Mouse (Mus musculus) embryonic stem cell, embryonic (primary cell): ENCODE results near the gene Spc25.

ENCODE experiments used
- CTCF ChIA-PET, 4 experiments: fragments of 300-600 bp in 2 of 4; fragments of 350-600 bp in 2 of 4; sonication (Branson Sonifier 250); formaldehyde crosslinking; loops; one replicate each; lab custom pipeline; 2022; ENCODE audit warnings: inconsistent platforms in 2 of 4; lab: Charles Lee
- POLR2A ChIA-PET, 4 experiments: fragments of 300-600 bp in 2 of 4; fragments of 350-600 bp in 2 of 4; sonication (Branson Sonifier 250); formaldehyde crosslinking; loops; one replicate each; lab custom pipeline; 2022; ENCODE audit warnings: antibody characterized with exemption in 4 of 4, inconsistent platforms in 1 of 4; lab: Charles Lee

Spc25 gene

DNA sequence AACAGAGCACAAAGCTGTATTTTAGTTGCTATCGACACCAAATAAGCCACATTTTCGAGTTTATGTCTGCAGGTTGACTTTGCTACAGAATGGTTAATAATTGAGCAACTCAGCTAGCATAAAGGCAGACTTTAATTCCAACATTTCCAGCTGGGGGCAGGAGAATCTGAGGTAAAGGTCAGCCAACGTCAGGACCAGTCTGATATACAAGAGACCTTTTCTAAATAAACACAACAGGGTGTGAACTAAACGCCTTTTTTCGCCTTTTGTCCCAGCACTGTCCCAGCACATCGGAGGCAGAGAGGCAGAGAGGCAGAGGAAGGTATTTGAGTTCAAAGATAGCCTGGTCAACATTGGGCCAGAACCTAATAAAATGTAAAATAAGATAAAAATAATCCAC lies 809 bp downstream of the Spc25 start:
- POLR2A ChIA-PET, result interaction anchor here in 2 of 4 experiments (0.6 to 2.5 kb wide), 7 partner anchors 11 to 155 kb away, joined by 3 to 10 read pairs (median 4); no protein-coding TSS in a partner anchor
- CTCF ChIA-PET, result no interaction called here

DNA sequence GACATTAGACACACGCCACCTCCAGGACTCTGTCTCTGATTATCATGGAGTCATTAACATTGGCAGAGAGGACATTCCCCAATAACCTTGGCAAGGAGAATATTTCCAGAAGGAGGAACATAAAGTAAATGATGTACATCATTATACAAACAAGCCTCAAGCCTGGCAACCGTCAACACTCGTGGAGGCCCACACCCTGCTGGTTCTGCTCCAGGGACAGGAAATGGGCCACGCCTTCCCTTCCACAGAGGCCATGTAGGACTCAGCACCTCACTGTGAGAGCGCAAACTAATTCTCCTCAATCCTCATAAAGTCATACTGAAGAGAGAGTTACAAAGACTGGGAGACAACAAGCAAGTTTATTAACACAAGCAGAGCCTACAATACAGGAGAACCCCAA lies 12.4 kb downstream of the Spc25 start:
- ChIA-PET POLR2A (interaction anchor here (0.6 to 2.2 kb wide), 6 partner anchors 9 to 79 kb away, joined by 3 to 7 read pairs (median 4); no protein-coding TSS in a partner anchor), CTCF (no interaction called here)

DNA sequence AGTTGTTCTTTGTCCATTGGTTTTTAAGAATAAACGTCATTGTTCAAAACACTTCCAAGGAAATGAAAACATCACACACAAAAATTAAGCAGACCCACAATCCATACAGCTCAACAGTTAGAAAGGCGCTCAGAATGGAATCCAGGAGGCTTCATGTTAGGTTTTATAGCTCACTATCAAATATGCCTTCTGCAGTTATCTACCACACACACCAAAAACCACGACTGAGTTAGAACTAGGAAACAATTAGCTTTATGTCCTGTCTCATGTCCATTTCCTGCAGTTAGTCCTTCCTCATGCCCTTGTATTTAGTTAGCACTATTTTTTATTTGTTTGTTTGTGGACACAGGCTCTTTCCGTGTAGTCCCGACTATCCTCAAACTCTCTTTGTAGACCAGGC lies 14.9 kb downstream of the Spc25 start:
- CTCF ChIA-PET, result no interaction called here
- POLR2A ChIA-PET, result interaction anchor here in 3 of 4 experiments (0.7 to 1.9 kb wide), 8 partner anchors 10 to 25 kb away, joined by 3 to 10 read pairs (median 3); partner anchors contain the start of gene Spc25 (in 1 of the 3)

DNA sequence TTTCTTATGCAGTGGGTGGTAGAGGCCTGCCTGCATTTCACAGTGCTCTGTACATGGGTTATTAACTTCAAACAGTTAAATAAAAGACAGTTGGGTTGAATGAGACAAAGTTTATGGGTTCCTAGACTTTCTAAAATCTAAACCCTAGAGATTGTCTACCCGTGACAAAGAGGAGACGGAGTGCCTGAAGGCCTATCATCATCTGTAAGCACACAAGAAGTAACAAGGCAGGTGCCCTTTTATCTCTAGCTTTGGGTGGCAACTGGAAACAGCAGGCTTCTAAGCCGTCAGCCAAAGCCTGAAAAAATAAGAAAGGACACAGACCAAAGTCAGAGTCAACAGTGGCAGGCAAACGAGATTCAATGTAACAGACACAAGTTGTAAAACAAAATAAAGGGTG lies 16.8 kb downstream of the Spc25 start:
- ChIA-PET CTCF (no interaction called here), POLR2A (interaction anchor here in 1 of 4 experiments (1.6 kb wide), 1 partner anchor 11 kb away, joined by 3 read pairs; no protein-coding TSS in a partner anchor)

DNA sequence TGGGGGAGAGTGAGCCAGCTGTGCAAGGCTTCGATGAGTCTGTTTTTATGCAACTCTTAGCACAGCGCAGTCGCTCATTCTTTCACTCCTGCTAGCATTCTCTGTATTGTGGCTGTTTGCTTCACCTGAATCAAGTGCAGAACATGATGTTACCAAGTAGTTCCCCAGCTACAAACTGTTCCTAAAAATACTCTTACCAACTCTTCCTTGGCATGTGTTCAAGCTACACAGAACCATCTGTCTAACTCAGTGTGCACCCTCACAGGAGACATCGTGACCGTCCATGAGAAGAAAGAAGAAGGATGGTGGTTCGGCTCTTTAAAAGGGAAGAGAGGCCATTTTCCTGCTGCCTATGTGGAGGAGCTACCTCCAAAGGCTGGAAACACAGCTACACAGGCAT lies 17.3 kb downstream of the Spc25 start:
- ChIA-PET CTCF (interaction anchor here in 1 of 4 experiments (0.6 kb wide), 2 partner anchors 65 to 444 kb away, joined by 5 to 7 read pairs; no protein-coding TSS in a partner anchor), POLR2A (interaction anchor here in 3 of 4 experiments (0.7 to 1.6 kb wide), 5 partner anchors 12 to 303 kb away, joined by 3 to 4 read pairs (median 3); no protein-coding TSS in a partner anchor)

DNA sequence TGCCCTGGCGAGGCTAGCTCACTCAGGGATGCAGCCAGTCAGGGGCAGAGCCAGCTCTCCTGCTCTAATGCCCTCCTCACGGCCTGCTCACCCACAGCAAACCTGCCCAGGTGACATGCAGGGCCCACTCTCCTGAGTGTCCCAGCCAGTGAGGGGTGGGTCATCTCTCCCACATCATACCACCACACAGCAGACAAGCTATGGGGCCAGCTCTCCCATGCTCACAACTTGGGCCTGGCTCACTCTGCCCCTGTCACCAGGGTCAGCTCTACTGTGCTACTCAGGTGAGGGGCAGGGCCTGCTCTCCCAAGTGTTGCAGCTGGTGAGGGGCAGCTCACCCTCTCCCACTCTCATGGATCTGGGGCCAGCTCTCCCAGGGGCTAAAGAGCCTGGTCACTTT lies 18.0 kb downstream of the Spc25 start:
- ChIA-PET POLR2A (interaction anchor here in 3 of 4 experiments (0.7 to 1.6 kb wide), 6 partner anchors 12 to 302 kb away, joined by 3 to 4 read pairs (median 3); no protein-coding TSS in a partner anchor), CTCF (interaction anchor here in 1 of 4 experiments (0.6 kb wide), 2 partner anchors 66 to 443 kb away, joined by 5 to 7 read pairs; no protein-coding TSS in a partner anchor)

DNA sequence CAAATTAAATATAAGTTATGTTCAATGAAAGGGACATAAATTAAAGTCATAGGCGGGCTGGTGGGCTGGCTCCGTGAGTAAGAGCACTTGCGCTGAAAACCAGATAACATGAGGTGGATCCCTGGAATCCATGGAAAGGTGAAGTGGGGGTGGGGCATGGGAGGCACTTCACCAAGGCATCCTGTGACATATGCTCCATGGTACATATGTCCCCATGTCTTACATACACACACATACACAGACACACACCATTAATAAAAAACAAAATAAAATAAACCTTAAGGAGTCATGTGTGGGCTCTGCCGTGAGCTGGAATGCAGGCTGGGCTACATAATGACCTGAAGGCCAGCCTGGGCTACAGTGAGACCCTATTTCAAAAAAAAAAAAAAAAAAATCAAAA lies 26.3 kb downstream of the Spc25 start:
- ChIA-PET CTCF (no interaction called here), POLR2A (no interaction called here)

DNA sequence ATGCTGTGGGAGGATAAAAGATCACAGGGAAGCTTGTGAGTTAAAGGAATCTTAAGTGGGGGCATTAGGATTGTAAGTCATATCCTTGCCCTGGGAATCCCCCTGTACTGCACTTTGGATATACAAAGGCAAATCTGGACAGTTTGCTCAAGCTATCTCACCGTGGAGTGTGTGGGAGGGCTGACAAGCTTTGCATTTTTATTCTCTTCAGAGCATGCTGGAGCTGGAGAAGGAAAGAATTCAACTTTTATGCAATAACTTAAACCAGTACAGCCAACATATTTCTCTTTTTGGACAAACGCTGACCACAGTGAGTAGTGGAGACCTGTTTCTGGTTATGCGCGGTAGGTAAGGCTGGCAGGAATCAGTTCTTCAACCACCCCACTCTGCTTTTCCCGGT lies 30.7 kb downstream of the Spc25 start:
- ChIA-PET POLR2A (interaction anchor here in 2 of 4 experiments (0.6 to 1.0 kb wide), 4 partner anchors 30 to 1445 kb away, joined by 3 to 5 read pairs (median 3); no protein-coding TSS in a partner anchor), CTCF (no interaction called here)

DNA sequence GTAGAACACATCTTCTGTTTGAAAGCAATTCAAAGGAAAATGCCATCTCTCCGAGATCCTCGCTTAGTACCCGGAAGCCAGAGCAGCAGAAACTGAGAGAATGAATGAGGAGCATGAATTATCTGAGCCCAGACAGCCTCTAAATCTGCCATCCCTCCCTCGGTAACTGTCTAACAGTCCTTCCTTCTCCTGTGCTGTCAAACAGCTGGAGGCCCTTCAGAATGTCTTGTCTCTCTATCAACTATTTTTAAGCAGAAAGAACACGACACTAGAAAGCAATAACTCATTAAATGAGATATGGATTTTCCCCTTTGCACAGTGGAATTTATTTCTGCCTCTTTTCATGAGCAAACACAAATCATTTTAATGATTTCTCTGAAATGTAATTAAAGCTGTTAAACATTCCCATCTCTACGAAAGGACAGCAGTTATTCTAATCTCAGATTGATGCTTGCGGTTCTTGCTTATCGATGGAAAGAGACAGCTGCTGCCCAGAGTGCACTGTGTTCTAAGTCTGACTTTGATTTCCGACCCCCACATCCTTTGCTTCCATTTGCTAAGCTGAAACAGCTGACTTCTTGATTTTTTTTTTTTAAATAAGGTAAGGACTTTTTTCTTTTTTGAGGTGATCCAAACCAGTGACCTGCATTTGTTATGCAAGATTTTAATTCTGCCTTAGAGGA lies 35.5 kb downstream of the Spc25 start:
- CTCF ChIA-PET, result no interaction called here
- POLR2A ChIA-PET, result no interaction called here

DNA sequence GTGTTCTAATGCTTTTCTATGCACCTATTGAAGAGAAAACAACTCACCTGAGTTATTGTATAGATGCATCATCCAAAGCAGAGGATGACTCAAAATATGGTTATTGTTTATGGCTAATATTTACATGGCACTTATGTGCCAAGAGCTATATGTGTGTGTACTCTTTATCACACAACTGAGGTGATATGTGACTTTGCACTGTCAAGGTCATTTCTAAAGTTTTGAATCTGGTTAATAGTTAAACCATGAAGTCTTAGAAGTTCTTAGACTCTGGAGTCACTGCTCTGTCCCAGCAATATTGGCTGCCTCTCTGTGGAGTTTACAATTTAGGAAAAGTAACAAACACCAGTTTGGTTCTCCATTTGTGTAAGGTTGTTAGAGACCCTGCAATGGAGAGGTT lies 47.1 kb downstream of the Spc25 start:
- POLR2A ChIA-PET, result interaction anchor here in 1 of 4 experiments (1.3 kb wide), 1 partner anchor 47 kb away, joined by 3 read pairs; the partner anchor contains the start of gene Spc25
- CTCF ChIA-PET, result interaction anchor here in 1 of 4 experiments (1.4 kb wide), 1 partner anchor 117 kb away, joined by 3 read pairs; no protein-coding TSS in a partner anchor

DNA sequence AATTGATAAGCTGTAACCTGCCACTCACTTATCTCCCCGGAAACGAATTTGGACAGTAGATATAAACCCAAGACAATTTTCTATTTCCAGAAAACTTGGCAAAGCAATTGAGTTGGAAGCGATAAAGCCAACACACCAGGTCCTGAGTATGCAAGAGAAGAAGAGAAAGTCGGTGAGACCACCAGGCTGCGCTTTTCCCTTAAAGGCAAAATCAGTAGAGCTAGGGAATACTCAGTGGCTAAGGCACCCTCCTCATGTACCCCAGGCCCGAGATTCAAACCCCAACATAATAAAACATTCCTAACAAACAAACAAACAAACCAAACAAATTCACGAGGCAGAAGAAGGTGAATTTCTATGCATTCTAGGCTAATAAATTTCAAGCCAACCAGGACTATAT lies 49.7 kb downstream of the Spc25 start:
- POLR2A ChIA-PET, result interaction anchor here in 3 of 4 experiments (0.6 to 0.9 kb wide), 3 partner anchors 21 to 1796 kb away, joined by 3 read pairs; no protein-coding TSS in a partner anchor
- CTCF ChIA-PET, result no interaction called here

DNA sequence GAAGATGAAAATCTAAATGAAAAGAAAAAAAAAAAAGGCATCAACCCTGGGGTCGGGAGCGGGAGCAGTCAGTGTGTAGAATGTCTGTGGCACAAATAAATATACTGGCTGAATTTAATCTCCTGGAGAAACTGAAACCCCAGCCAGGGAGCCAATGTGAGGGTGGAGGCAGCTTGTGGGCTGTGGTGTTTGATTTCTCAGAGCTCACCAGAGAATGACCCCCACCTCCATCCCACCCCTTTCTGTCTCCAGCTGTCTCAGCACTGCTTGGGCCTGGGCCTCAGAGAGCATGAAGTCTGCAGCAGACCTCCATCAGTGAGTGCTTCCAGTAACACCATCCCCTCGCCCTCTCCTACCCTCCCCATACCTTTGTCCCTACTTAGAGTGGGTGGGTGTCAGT lies 50.1 kb downstream of the Spc25 start:
- CTCF ChIA-PET, result no interaction called here

DNA sequence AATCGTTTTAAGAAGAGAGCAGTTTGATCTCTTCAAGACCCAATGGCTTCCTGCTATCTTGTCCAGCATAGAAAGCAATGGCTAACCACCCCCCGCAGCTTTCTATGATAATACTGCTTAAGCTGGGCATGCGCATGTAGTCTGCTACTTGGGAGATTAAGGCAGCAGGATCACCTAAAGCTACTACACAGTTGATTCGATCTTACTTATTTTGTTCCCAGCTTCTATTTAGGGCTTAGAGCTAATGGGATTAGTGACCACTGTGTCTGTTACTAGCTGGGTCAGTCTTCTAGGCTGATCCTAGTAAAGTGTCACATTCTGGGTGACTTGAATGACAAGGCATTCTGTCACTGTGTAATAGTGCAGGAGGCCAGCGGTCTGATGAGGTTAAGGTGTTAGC lies 55.2 kb downstream of the Spc25 start:
- POLR2A ChIA-PET, result no interaction called here

More for the DNA sequence above, 50.1 kb downstream of the Spc25 start:
- POLR2A ChIA-PET, result interaction anchor here in 3 of 4 experiments (0.6 to 0.9 kb wide), 3 partner anchors 21 to 1796 kb away, joined by 3 read pairs; no protein-coding TSS in a partner anchor

DNA sequence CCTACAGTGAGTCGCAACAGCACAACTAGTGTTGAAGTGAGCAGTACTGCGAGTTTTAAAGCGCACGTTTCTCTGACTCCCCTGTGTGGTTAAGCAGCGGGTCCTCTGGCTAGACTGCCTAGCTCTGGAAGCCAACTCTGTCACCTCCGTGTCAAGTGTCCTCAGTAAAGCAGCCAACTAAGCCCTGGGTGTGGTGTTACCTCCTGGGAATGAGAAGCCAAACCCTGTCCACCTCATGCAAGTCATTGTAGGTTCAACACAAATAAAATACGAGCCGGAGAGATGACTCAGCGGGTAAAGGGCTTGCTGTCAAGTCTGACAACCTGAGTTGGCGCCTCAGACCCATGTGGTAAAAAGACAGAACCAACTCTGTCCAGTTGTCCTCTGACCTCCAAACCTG lies 56.8 kb downstream of the Spc25 start:
- ChIA-PET POLR2A (interaction anchor here in 1 of 4 experiments (1.5 kb wide), 1 partner anchor 17 kb away, joined by 3 read pairs; no protein-coding TSS in a partner anchor), CTCF (interaction anchor here in 1 of 4 experiments (0.6 kb wide), 1 partner anchor 314 kb away, joined by 4 read pairs; no protein-coding TSS in a partner anchor)

More for the DNA sequence above, 55.2 kb downstream of the Spc25 start:
- CTCF ChIA-PET, result no interaction called here

DNA sequence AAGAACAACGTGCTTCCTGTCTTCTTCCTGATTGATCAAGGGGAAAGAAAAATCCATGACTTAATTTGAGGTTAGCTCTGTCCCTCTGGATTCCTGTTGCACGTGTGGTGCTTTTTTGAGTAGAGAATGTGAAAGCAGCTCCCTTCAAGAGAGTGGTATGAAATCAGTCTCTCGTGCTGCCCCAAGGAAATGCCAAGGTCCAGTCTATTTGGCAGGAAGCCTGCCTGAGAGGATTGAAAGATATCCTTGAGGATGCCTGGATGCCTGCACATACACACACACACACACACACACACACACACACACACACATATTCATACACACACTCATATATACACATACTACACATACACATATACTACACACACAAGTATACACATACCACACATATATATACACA lies 57.3 kb downstream of the Spc25 start:
- POLR2A ChIA-PET, result interaction anchor here in 1 of 4 experiments (1.5 kb wide), 1 partner anchor 17 kb away, joined by 3 read pairs; no protein-coding TSS in a partner anchor
- CTCF ChIA-PET, result interaction anchor here in 1 of 4 experiments (0.6 kb wide), 1 partner anchor 315 kb away, joined by 4 read pairs; no protein-coding TSS in a partner anchor
